Mouse (Mus musculus): ENCODE data around the gene Rps19bp1. TPM values are rescaled to one million over a fixed set of nuclear protein-coding genes. Genes with fewer than 3 reads are reported as not detected.

Gene Rps19bp1
- polyA plus RNA-seq, 1 experiment from 2014 or later: 73.2 TPM

DNA sequence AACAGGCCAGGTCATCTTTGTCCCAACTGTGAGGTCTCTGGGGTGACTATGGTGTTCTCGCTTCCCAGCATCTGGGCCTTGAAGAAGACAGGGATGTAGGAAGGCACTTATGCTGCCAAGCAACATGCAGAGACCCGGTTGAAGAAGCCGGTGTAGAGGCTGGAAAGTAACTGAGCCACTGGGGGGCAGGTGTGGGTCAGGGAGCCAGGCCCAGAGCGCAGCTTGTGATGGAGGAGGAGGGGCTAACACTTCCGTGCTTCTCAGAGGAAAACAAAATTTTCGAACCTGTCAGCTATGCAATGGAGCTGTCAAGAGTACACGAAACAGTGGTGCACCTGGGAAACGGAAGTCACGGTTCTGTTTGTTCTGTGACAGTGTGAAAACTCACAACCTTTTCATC is 13.0 kb upstream of the Rps19bp1 start:
- no peak overlapping the region for H3K4me3 ChIP-seq
- no peaks in the 10 kb centered on the region for H3K36me3 ChIP-seq (replicated peaks)
- DNase-seq (ENCODE audit: low spot score): no peak
- no peaks in the 10 kb centered on the region for H3K4me1 ChIP-seq
- 48% methylated on average over 9 of the region's 9 CpGs for WGBS
- H3K27me3 ChIP-seq (replicated peaks; ENCODE audit: low read depth, poor library complexity, severe bottlenecking): peaks cover 20% of the 10 kb centered on the region
- H3K9me3 ChIP-seq: no peaks in the 10 kb centered on the region
- H3K27ac ChIP-seq (replicated peaks): no peak overlapping the region

DNA sequence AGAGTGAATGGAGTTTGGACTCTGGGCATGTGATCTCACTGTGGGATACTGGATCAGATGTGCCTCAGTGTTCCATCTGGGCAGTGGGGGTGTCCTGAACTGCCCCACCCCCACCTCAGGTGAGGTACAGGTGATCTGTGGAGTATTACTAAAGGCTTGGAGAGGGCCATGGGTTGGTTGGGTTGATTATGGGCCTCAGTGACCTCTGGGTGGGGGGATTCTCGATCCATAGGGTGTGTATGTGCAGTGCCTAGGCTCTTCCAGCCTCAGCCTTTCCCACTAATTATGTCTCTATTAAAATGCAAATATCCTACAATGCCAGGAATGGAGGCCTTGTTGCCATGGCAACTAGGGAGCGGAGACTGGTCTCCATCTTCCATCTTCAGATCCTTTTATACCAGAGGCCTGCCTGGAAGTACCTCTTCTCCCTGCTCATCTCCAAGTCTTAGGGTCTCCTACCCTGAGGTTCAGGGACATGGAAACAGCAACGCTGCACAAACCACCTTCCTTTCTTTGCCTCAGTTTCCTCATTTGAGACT is 7.8 kb upstream of the Rps19bp1 start:
- Histone ChIP-seq H3K27ac (replicated peaks) (no peak overlapping the region), H3K27me3 (replicated peaks; ENCODE audit: low read depth, poor library complexity, severe bottlenecking) (no peaks in the 10 kb centered on the region), H3K4me3 (no peak overlapping the region), H3K36me3 (replicated peaks) (no peaks in the 10 kb centered on the region), H3K4me1 (no peaks in the 10 kb centered on the region), H3K9me3 (peaks cover 7% of the 10 kb centered on the region)
- 79% methylated on average over 3 of the region's 3 CpGs for WGBS
- DNase-seq (ENCODE audit: low spot score): no peak

DNA sequence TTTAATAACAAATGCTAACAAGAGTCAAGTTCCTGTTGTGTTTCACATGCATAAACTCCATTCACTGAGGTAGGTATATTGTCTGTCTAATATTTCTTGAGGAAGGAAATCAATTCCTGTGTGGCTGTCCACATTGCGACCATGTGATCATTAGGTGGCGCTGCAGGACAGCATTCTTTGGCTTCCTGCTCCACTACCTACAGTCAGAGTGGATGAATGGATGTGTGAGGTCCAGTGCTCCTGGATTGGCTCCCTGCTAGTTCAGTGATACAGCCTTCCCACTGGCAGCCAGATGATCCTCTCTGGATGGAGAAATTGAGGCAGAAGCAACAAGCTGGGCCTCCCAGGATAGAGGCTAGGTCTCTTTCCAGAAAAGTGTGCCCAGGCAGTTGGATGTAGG is 2.2 kb upstream of the Rps19bp1 start:
- Histone ChIP-seq H3K27me3 (replicated peaks; ENCODE audit: low read depth, poor library complexity, severe bottlenecking) (no peaks in the 10 kb centered on the region), H3K27ac (replicated peaks) (no peak overlapping the region), H3K9me3 (peaks cover 7% of the 10 kb centered on the region), H3K36me3 (replicated peaks) (peaks cover 12% of the 10 kb centered on the region), H3K4me3 (no peak overlapping the region), H3K4me1 (peaks cover 25% of the 10 kb centered on the region)
- peak; percentile 77 for DNase-seq (ENCODE audit: low spot score)
- under 1% methylated on average over 2 of the region's 2 CpGs for WGBS

DNA sequence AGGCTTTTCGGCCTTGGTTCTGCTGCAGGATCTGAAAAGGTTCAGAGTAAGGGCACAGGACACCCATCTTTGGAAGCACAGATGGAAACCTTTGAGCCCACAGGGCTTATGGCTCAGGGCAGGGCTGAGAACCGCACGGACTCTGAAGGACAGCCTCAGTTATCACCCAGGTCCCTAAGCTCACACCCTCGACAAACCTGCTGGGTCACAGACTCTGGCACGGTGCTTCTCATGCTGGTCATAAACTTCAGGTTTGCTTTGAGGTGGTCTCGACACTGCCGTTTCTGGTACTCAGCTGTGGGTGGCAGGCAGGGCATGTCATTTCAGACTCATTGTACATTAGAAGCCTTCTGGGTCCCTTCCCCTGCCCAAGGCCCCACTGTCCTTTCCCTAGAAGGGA is 3.0 kb downstream of the Rps19bp1 start:
- no peak for DNase-seq (ENCODE audit: low spot score)
- no peaks in the 10 kb centered on the region for H3K9me3 ChIP-seq
- WGBS: 84% methylated on average over 7 of the region's 7 CpGs
- no peak overlapping the region for H3K27ac ChIP-seq (replicated peaks)
- peaks cover 61% of the 10 kb centered on the region for H3K4me1 ChIP-seq
- H3K4me3 ChIP-seq: peak overlapping the region; percentile 5; the same call in 1 of the 2 replicates
- peaks cover 64% of the 10 kb centered on the region for H3K36me3 ChIP-seq (replicated peaks)
- no peaks in the 10 kb centered on the region for H3K27me3 ChIP-seq (replicated peaks; ENCODE audit: low read depth, poor library complexity, severe bottlenecking)

DNA sequence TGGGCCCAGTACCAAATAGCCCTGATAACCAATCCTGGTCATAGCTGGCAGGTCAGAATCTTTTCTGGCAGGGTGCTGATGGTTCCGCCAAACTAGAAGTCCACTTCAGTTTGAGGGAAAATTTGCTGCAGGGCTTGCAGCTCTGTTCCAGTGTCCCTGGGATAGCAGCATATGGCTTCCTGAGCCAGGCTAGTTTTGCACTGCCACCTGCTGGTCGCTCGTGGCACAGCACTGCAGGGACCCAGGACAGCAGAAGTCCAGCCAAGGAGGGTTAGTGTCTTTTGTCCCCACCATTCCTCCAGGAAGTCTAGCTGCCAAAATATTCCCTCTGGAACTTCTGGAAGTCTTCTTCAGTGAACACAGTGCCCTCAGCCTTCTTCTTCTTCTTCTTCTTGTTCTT is 3.4 kb downstream of the Rps19bp1 start:
- no peaks in the 10 kb centered on the region for H3K9me3 ChIP-seq
- H3K27me3 ChIP-seq (replicated peaks; ENCODE audit: low read depth, poor library complexity, severe bottlenecking): no peaks in the 10 kb centered on the region
- peaks cover 61% of the 10 kb centered on the region for H3K4me1 ChIP-seq
- H3K36me3 ChIP-seq (replicated peaks): peaks cover 68% of the 10 kb centered on the region
- DNase-seq (ENCODE audit: low spot score): peak; percentile 85
- no peak overlapping the region for H3K27ac ChIP-seq (replicated peaks)
- WGBS: 14% methylated on average over 3 of the region's 3 CpGs
- H3K4me3 ChIP-seq: peak overlapping the region; percentile 5; the same call in 1 of the 2 replicates

DNA sequence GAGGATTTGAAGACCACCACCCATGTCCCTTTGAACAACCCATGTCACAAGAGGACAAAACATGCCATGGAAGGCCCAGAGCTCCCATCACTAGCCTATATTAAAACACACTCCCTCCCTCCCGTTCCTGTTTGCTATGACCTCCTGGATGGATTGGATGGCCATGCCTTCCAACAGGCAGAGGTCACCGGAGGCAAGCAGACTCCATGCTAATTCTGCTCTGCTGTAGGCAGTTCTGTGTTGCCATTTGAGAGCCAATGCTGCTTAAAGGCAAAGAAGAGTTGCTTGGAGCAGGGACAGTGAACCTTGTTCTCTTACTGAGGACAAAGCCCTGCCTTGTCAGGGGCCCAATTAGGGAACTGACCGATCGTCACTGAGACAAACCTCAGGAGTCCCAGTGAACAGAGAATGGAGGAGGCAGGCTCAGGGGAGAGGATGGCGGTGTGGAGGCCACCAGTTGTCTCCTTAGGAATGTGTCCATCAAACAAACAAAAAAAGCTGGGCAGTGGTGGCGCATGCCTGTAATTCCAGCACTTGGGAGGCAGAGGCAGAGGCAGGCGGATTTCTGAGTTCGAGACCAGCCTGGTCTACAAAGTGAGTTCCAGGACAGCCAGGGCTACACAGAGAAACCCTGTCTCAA is 4.6 kb downstream of the Rps19bp1 start:
- Histone ChIP-seq H3K27me3 (replicated peaks; ENCODE audit: low read depth, poor library complexity, severe bottlenecking) (no peaks in the 10 kb centered on the region), H3K4me1 (peaks cover 62% of the 10 kb centered on the region), H3K27ac (replicated peaks) (no peak overlapping the region; the same call in 1 of the 2 replicates), H3K36me3 (replicated peaks) (peaks cover 68% of the 10 kb centered on the region), H3K9me3 (no peaks in the 10 kb centered on the region), H3K4me3 (peak overlapping the region; percentile 0; the same call in 1 of the 2 replicates)
- DNase-seq (ENCODE audit: low spot score): no peak
- WGBS: 65% methylated on average over 8 of the region's 8 CpGs

DNA sequence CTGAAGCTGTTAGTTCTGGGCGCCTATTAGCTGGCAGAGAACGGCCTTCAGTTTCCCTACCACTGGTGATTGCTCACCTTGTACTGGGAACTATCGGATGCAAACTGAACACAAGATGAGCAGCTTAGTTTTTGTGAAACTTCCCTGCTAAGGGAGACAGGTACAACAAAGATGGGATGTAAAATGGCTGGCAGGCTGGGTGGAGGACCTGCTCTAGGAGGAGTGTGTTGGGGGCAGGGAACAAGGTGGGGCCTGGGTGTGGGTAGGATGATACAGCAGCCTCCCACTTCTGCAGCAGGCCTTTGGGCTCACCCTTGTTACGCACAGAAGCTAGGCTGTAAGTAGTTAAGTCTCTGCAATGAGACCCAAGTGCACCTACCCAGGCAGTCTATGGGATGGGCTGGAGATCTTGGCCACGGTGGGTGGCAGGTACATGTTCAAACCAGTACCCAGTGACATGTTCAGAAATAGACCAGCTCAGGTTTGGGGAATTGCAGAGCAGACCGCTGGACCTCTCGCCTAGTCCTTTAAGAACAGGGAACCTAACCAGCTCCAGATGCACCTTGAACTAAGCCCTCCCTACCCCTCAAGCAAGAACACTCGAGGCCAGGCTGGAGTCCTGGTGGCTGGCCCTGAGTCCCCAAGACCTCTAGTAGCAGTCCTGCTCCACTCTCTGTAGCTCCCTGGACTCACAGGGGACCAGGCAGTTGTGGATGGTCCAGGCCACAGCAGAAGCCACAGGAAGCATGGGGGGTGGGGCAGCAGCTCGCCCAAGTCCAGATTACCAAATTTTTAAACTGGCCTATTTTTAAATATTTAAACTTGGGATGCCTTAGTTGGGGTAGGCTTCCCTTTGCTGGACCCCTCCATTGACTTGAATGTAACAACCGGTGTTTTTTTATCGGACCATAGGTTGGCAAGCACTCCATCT is 5.6 kb downstream of the Rps19bp1 start:
- Histone ChIP-seq H3K27ac (replicated peaks) (peak overlapping the region; percentile 61; the same call in 1 of the 2 replicates), H3K27me3 (replicated peaks; ENCODE audit: low read depth, poor library complexity, severe bottlenecking) (no peaks in the 10 kb centered on the region), H3K36me3 (replicated peaks) (peaks cover 68% of the 10 kb centered on the region), H3K9me3 (no peaks in the 10 kb centered on the region), H3K4me3 (peak overlapping the region; percentile 28; the same call in 1 of the 2 replicates), H3K4me1 (peaks cover 64% of the 10 kb centered on the region)
- WGBS: 63% methylated on average over 11 of the region's 11 CpGs
- DNase-seq (ENCODE audit: low spot score): peak; percentile 40

DNA sequence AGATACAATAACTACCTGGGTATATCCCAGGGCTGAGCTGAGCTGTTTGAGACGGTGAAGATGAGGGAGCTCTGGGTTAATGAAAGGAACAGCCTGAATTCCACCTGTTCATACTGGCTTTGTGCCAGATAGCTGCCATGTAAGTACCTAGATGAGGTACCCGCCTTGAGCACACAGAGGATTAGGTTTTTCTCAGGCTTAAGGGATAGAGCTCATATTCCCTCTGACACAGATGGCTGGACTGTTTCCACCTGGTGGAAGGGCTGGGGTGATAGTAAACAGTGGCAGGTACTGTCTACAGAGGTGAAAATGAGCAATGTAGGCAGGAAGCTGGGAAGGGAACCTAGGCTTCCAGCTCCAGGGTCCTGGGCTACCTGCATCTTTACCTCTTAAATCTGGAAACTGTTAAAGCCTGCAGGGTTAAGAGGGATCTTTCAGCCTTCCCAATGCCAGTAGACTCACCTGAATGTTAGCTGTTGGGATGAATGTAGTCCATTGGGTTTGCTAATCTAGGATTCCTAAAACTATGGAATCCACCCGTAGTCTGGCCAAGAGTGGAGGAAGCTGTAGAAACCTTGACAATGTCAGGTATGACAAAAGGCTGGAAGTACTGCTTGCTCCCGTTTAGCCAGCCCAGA is 6.4 kb downstream of the Rps19bp1 start:
- H3K27ac ChIP-seq (replicated peaks): peak overlapping the region; percentile 61; the same call in 1 of the 2 replicates
- no peaks in the 10 kb centered on the region for H3K9me3 ChIP-seq
- peaks cover 64% of the 10 kb centered on the region for H3K4me1 ChIP-seq
- peaks cover 73% of the 10 kb centered on the region for H3K36me3 ChIP-seq (replicated peaks)
- WGBS: 34% methylated on average over 4 of the region's 4 CpGs
- no peaks in the 10 kb centered on the region for H3K27me3 ChIP-seq (replicated peaks; ENCODE audit: low read depth, poor library complexity, severe bottlenecking)
- no peak for DNase-seq (ENCODE audit: low spot score)
- peak overlapping the region; percentile 100 for H3K4me3 ChIP-seq

DNA sequence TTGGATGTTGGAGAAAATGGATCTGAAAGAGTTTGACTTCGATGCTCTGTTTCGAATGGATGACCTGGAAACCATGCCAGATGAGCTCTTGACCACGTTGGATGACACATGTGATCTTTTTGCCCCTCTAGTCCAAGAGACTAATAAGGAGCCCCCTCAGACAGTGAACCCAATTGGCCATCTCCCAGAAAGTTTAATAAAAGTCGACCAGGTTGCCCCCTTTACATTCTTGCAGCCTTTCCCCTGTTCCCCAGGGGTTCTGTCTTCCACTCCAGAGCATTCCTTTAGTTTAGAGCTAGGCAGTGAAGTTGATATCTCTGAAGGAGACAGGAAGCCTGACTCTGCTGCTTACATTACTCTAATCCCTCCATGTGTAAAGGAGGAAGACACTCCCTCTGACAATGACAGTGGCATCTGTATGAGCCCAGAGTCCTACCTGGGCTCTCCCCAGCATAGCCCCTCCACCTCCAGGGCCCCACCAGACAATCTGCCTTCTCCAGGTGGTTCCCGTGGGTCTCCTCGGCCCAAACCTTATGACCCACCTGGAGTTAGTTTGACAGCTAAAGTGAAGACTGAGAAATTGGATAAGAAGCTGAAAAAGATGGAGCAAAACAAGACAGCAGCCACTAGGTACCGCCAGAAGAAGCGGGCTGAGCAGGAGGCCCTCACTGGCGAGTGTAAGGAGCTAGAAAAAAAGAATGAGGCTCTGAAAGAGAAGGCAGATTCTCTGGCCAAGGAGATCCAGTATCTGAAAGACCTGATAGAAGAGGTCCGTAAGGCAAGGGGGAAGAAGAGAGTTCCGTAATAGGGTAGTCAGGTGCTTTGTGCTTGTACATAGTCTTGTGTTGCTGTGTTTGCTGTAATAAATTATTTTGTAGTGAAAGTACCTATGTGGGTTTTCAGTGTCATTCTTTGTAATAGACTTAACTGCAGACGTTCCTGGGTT is 7.2 kb downstream of the Rps19bp1 start:
- 68% methylated on average over 12 of the region's 12 CpGs for WGBS
- Histone ChIP-seq H3K36me3 (replicated peaks) (peaks cover 73% of the 10 kb centered on the region), H3K27me3 (replicated peaks; ENCODE audit: low read depth, poor library complexity, severe bottlenecking) (no peaks in the 10 kb centered on the region), H3K4me3 (peak overlapping the region; percentile 100), H3K4me1 (peaks cover 59% of the 10 kb centered on the region), H3K9me3 (no peaks in the 10 kb centered on the region), H3K27ac (replicated peaks) (peak overlapping the region; percentile 100)
- DNase-seq (ENCODE audit: low spot score): no peak

DNA sequence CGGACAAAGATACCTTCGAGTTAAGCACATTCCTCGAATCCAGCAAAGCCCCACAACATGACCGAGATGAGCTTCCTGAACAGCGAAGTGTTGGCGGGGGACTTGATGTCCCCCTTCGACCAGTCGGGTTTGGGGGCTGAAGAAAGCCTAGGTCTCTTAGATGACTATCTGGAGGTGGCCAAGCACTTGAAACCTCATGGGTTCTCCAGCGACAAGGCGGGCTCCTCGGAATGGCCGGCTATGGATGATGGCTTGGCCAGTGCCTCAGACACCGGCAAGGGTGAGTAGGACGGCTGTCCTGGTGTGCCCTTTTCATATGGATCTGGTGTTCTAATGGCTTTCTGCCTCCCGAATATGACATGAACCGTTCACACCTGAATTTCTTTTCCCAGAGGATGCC is 7.9 kb downstream of the Rps19bp1 start:
- no peaks in the 10 kb centered on the region for H3K9me3 ChIP-seq
- no peaks in the 10 kb centered on the region for H3K27me3 ChIP-seq (replicated peaks; ENCODE audit: low read depth, poor library complexity, severe bottlenecking)
- H3K27ac ChIP-seq (replicated peaks): peak overlapping the region; percentile 100
- 10% methylated on average over 16 of the region's 16 CpGs for WGBS
- peaks cover 59% of the 10 kb centered on the region for H3K4me1 ChIP-seq
- DNase-seq (ENCODE audit: low spot score): peak; percentile 24
- peak overlapping the region; percentile 100 for H3K4me3 ChIP-seq
- H3K36me3 ChIP-seq (replicated peaks): peaks cover 73% of the 10 kb centered on the region

DNA sequence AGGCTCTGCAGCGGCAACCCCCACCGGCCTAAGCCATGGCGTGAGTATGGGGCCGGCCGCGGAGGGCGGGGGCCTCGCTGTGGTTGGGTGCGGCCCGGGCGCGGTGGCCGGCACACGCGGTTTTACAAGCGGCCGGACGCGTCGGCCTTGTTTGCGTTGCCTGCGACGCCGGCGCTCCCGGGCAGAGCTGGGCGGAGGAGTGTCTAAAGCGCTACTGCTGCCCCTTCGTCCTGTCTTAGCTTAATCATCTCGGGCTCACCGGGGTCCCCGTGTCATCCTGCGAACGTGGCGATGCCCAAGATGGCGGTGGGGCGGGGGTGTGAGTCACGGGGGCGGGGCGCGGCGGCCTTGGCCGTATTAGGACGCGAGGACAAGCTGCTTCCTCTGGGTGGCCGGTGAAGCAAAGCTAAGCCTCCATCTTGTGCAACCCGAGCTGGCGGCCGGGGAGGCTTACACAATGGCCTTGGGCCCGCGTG is 8.4 kb downstream of the Rps19bp1 start:
- H3K9me3 ChIP-seq: no peaks in the 10 kb centered on the region
- peak; percentile 91 for DNase-seq (ENCODE audit: low spot score)
- no peaks in the 10 kb centered on the region for H3K27me3 ChIP-seq (replicated peaks; ENCODE audit: low read depth, poor library complexity, severe bottlenecking)
- peaks cover 59% of the 10 kb centered on the region for H3K4me1 ChIP-seq
- peaks cover 73% of the 10 kb centered on the region for H3K36me3 ChIP-seq (replicated peaks)
- peak overlapping the region; percentile 100 for H3K27ac ChIP-seq (replicated peaks)
- under 1% methylated on average over 51 of the region's 51 CpGs for WGBS
- H3K4me3 ChIP-seq: peak overlapping the region; percentile 100

All from embryonic facial prominence, embryonic 10.5 days (tissue).